Mouse (Mus musculus) embryonic facial prominence, embryonic 13.5 days (tissue): ENCODE measurements around the gene Tmem211. TPM values are rescaled to one million over a fixed set of nuclear protein-coding genes. Genes with fewer than 3 reads are reported as not detected.

Experiments
- ATAC-seq: fragments of 200-750 bp; cut with Nextera tagmentation; 2 replicates; pipeline ENCODE4 v1.8.0; 2017; ENCODE audit warnings: low read depth; ENCODE audit not compliant: insufficient number of reproducible peaks, insufficient read depth, low FRiP score, low TSS enrichment
- H3K27ac ChIP-seq: fragments of 300-500 bp; sonication (generic); 2 replicates; pipeline ENCODE4 v1.5.1; 2015; ENCODE audit warnings: moderate library complexity, mild to moderate bottlenecking, inconsistent platforms
- H3K27me3 ChIP-seq: fragments of 300-500 bp; sonication (generic); 2 replicates; pipeline ENCODE4 v1.6.1; 2015; ENCODE audit warnings: mild to moderate bottlenecking, inconsistent platforms
- H3K36me3 ChIP-seq: fragments of 300-500 bp; sonication (generic); 2 replicates; pipeline ENCODE4 v1.6.1; 2015; ENCODE audit warnings: mild to moderate bottlenecking, inconsistent platforms
- H3K4me1 ChIP-seq: fragments of 300-500 bp; sonication (generic); 2 replicates; pipeline ENCODE4 v1.6.1; 2015; ENCODE audit warnings: inconsistent platforms
- H3K4me2 ChIP-seq: fragments of 300-500 bp; sonication (generic); 2 replicates; pipeline ENCODE4 v1.6.1; 2015; ENCODE audit warnings: moderate library complexity, mild to moderate bottlenecking, inconsistent platforms
- H3K4me3 ChIP-seq: fragments of 300-500 bp; sonication (generic); 2 replicates; pipeline ENCODE4 v1.5.1; 2015; ENCODE audit warnings: mild to moderate bottlenecking, inconsistent platforms
- H3K9ac ChIP-seq: fragments of 300-500 bp; sonication (generic); 2 replicates; pipeline ENCODE4 v1.6.1; 2015; ENCODE audit warnings: mild to moderate bottlenecking, inconsistent platforms
- H3K9me3 ChIP-seq: fragments of 300-500 bp; sonication (generic); 2 replicates; pipeline ENCODE4 v1.6.1; 2016; ENCODE audit warnings: inconsistent platforms
- WGBS: fragments of 180-500 bp; shearing (Covaris S2); methylation state at CpG from one replicate; pipeline ENCODE4 v1.1.7; 2015; ENCODE audit warnings: mixed read lengths; 5-methylcytosine and 5-hydroxymethylcytosine counted together
- polyA plus RNA-seq: library from polyadenylated mRNA; unstranded; fragments of >200 nt; fragmentation: Nextera tagmentation; extraction: Ambion mirVana; gene quantifications from 2 replicates; pipeline ENCODE4 v1.2.1, GENCODE M21; 2015

Tmem211 gene
- 0.61 TPM in 1 of 2 replicates, not detected in the other for polyA plus RNA-seq

DNA sequence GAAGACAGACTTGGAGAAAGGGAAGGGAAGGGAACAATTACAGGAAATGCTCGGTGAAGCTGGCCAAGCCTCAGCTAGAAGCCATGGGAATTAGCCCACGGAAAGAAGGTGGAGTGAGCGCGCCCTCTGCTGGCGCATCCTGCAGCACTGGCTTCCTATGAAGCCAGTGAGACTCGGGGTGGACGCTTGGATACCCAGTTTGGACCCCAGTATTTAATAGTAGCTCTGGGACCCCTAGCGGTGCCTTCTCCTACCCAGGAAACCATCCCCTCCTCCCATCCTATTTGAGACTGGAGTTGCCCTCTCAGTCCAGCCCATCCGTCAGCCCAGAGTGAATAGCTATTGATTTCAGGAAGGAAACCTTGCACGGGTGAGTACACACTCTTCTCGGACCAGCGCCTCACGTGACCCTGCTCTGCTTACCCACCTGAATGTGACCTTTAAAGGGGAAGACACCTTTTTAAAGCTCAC lies at the start of gene Tmem211:
Gene Tmem211 (plus strand): TSS at position 278 of the 471 bp plus-strand sequence.
- Histone ChIP-seq H3K27ac (peak within 1 kb of the TSS; percentile 45), H3K36me3 (no peaks in the 10 kb centered on the region), H3K27me3 (no peaks in the 10 kb centered on the region), H3K4me3 (peak within 1 kb of the TSS; percentile 27), H3K4me2 (peak within 1 kb of the TSS; percentile 57), H3K9me3 (no peaks in the 10 kb centered on the region), H3K9ac (peak within 1 kb of the TSS; percentile 49), H3K4me1 (peaks cover 20% of the 10 kb centered on the region)
- peak; percentile 80 for ATAC-seq
- WGBS: under 1% methylated on average over 13 of the region's 13 CpGs

DNA sequence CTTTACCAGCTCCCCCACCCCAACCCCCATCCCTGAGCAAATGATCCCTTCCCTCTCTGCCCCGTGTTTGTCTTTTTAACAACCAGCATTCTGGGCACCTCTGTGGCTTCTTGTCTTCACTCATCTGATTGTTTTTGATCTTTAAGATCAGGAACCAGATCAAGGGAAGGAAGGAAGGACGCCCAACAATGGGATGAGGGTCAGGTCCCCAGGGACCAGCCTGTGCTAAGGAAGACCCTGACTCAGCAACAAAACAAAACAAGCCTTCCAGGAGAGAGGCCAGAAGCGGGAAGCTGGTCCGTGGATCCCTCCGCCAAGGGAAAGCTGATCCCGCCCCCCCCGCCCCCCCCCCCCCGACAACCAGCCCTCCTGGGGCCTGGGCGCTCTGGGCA lies 47.3 kb upstream of the Tmem211 start:
- Histone ChIP-seq H3K9ac (peak overlapping the region; percentile 67), H3K4me2 (peak overlapping the region; percentile 60), H3K36me3 (no peaks in the 10 kb centered on the region), H3K4me3 (peak overlapping the region; percentile 38), H3K27me3 (no peaks in the 10 kb centered on the region), H3K4me1 (peaks cover 16% of the 10 kb centered on the region), H3K9me3 (no peaks in the 10 kb centered on the region), H3K27ac (peak overlapping the region; percentile 86)
- WGBS: 2% methylated on average over 7 of the region's 9 CpGs
- ATAC-seq: no peak

DNA sequence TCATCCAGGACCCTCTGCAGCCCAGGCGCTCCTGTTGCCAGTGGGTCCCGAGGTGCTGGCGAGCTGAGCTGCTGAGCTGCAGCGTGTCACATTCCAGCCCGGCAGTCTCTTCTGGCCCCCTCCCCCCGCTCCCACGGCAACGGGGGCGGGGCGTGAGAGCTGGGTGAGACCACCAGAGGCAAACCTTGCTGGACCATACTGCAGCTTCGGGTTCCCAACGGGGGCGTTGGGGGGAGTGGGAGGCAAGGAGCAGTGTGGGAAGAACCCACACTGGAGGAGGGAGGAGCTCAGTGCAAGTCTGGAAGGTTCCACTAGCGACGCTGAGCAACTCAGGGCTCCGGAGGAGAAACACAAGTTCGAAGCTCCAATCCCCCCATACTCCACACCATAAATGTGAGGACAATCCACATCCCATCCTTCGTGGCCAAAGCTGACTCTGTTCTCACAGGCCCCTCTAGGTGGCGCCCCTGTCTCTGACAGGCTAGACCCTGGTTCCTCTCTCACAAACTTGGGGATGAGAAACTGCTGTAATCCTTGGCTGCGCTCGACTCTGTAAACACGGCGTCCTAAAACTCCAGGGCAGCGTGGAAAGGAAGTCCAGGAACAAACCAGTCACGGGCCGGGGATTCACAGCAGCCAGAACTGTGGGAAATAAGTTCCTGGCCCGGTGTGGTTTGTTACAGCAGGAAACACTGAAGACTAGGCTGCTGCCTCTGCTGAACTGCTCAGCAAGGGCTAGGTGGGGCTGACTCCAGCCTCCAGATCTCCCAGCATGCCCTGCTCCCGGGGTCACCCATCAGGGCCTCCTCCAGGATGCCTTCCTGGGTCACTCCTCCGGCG lies 46.6 kb upstream of the Tmem211 start:
- H3K36me3 ChIP-seq: no peaks in the 10 kb centered on the region
- H3K9ac ChIP-seq: peak overlapping the region; percentile 67
- H3K4me1 ChIP-seq: peaks cover 16% of the 10 kb centered on the region
- peak; percentile 63 for ATAC-seq
- H3K27me3 ChIP-seq: no peaks in the 10 kb centered on the region
- 3% methylated on average over 30 of the region's 30 CpGs for WGBS
- H3K27ac ChIP-seq: peak overlapping the region; percentile 86
- peak overlapping the region; percentile 38 for H3K4me3 ChIP-seq
- no peaks in the 10 kb centered on the region for H3K9me3 ChIP-seq
- peak overlapping the region; percentile 60 for H3K4me2 ChIP-seq

DNA sequence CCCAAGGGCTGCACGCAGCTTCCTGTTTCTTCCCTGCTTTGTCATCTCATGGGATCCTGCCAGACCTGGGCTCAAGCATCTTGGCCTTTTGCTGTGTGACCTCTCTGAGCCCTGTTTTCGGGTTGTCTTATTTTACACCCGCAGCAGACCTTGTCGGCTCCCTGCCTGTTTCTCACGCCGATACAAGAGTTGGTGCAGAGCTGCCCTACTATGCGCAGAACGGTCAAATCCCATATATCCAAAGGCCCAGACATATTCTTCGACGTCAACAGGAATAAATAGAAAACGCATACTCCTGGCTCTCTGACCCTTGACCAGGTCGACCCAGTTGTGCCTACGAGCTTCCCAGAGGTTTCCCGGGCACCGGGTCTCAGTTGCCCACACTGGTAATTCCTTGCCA lies 46.0 kb upstream of the Tmem211 start:
- Histone ChIP-seq H3K4me3 (peak overlapping the region; percentile 38), H3K9ac (peak overlapping the region; percentile 67), H3K4me1 (peaks cover 16% of the 10 kb centered on the region), H3K27ac (peak overlapping the region; percentile 86), H3K27me3 (no peaks in the 10 kb centered on the region), H3K36me3 (no peaks in the 10 kb centered on the region), H3K9me3 (no peaks in the 10 kb centered on the region), H3K4me2 (peak overlapping the region; percentile 60)
- 81% methylated on average over 15 of the region's 15 CpGs for WGBS
- no peak for ATAC-seq

DNA sequence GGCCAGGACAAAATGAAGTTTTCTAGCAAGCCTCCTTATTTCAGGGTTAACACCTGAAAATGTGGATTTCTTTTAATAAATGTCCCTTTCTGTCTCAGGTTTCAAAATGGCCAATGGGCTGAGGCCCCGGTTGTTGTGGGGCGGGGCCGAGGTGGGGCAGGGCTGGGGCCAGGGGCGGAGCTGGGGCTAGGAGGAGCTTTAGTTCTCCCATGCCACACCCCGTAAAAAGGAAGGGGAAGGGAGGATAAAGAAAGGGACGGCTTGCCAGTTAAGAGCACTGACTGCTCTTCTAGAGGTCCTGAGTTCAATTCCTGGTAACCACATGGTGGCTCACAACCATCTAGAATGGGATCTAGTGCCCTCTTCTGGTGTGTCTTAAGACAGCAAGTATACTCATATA lies 45.3 kb upstream of the Tmem211 start:
- Histone ChIP-seq H3K9ac (no peak overlapping the region), H3K4me1 (peaks cover 16% of the 10 kb centered on the region), H3K4me3 (no peak overlapping the region), H3K27ac (no peak overlapping the region), H3K9me3 (no peaks in the 10 kb centered on the region), H3K36me3 (no peaks in the 10 kb centered on the region), H3K27me3 (no peaks in the 10 kb centered on the region), H3K4me2 (no peak overlapping the region)
- WGBS: 30% methylated on average over 6 of the region's 6 CpGs
- no peak for ATAC-seq

DNA sequence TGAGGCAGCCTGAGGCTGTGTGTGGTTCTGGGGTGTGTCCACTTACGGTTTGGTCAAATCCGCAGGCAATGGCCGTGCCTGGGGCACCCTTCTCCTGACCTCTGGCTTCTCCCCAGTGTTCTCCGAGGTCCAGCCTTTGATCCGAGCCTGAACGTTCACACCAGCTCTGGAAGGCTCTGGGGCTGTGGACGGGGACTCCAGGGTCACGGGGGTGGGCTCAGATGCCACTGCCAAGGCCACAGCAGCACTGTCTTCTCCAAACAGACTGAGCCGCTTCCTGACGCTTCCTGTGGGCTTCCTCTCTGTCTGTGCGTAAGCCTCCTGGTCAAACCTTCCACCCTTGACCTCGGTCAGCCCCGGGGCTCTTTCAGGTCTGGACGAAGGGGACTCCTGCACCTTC lies 36.2 kb upstream of the Tmem211 start:
- ATAC-seq: no peak
- Histone ChIP-seq H3K36me3 (no peaks in the 10 kb centered on the region), H3K9me3 (no peaks in the 10 kb centered on the region), H3K27me3 (no peaks in the 10 kb centered on the region), H3K27ac (no peak overlapping the region), H3K9ac (no peak overlapping the region; the same call in 1 of the 2 replicates), H3K4me2 (no peak overlapping the region), H3K4me1 (peaks cover 11% of the 10 kb centered on the region), H3K4me3 (no peak overlapping the region)
- WGBS: 67% methylated on average over 14 of the region's 14 CpGs

DNA sequence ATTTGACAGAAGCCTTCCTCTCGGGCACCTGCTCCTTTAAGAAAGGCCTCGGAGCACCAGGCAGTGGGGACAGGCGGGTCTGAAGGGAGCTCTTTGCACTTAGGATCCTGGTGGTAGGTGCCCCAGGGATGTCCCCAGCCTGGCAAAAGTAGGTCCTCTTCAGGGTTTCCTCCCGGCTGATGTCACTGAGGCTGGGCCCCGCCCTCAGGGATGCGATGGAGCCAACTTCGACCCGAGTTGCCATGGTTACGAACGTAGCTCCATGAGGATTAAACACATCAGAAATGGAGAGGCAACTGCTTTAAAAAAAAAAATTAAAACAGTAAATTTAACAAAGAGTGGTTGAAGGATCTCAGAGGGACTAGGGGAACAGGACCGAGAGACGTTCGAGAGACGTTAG lies 34.8 kb upstream of the Tmem211 start:
- no peak overlapping the region for H3K4me2 ChIP-seq
- H3K27me3 ChIP-seq: no peaks in the 10 kb centered on the region
- no peak overlapping the region for H3K4me3 ChIP-seq
- no peak overlapping the region for H3K9ac ChIP-seq
- H3K9me3 ChIP-seq: no peaks in the 10 kb centered on the region
- peaks cover 18% of the 10 kb centered on the region for H3K4me1 ChIP-seq
- no peak for ATAC-seq
- H3K27ac ChIP-seq: no peak overlapping the region
- no peaks in the 10 kb centered on the region for H3K36me3 ChIP-seq
- 79% methylated on average over 14 of the region's 14 CpGs for WGBS

DNA sequence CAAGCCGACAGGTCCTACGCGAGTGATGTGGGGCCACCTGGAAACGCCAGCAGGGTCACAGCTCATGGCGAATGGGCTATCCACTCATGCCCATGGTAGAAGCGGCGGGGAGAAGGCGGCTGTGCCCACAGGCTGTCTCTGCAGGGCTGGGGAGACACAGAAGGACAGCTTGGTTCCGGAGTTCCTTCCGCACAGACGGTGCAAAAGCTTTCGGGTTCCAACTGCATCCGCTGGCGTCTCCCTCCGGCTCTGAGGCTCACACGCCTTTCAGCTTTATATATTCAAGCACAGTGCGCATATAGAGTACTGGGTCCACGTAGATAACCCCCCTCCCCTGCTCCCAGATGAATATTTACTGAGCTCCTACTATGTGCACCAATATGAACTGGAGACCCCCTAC lies 32.9 kb upstream of the Tmem211 start:
- H3K4me3 ChIP-seq: no peak overlapping the region
- H3K27me3 ChIP-seq: no peaks in the 10 kb centered on the region
- no peaks in the 10 kb centered on the region for H3K36me3 ChIP-seq
- H3K4me2 ChIP-seq: no peak overlapping the region
- H3K4me1 ChIP-seq: peaks cover 21% of the 10 kb centered on the region
- 91% methylated on average over 18 of the region's 18 CpGs for WGBS
- ATAC-seq: no peak
- H3K27ac ChIP-seq: no peak overlapping the region
- no peak overlapping the region for H3K9ac ChIP-seq
- no peaks in the 10 kb centered on the region for H3K9me3 ChIP-seq

DNA sequence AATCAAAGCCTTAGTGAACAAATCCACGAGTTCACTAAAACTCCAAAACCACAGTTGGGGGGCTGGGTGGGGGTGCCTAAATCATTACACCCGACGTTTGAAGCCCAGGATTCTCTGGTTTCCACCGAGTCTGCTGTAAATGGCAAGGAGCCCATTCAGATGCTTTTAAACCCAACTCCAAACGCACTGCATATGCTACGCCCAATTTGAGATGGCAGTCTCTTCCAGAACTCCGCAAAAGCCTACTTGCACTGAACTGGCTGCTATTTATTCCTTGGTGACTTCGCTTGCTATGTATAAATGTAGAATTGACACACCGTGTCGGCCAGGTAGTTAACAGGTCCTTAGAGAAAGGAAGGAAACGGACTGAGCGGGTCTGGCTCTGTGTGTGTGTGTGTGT lies 31.3 kb upstream of the Tmem211 start:
- peaks cover 21% of the 10 kb centered on the region for H3K4me1 ChIP-seq
- ATAC-seq: no peak
- WGBS: 56% methylated on average over 12 of the region's 12 CpGs
- no peak overlapping the region for H3K4me3 ChIP-seq
- no peaks in the 10 kb centered on the region for H3K27me3 ChIP-seq
- no peak overlapping the region for H3K9ac ChIP-seq
- H3K4me2 ChIP-seq: no peak overlapping the region
- no peak overlapping the region for H3K27ac ChIP-seq
- no peaks in the 10 kb centered on the region for H3K9me3 ChIP-seq
- no peaks in the 10 kb centered on the region for H3K36me3 ChIP-seq

DNA sequence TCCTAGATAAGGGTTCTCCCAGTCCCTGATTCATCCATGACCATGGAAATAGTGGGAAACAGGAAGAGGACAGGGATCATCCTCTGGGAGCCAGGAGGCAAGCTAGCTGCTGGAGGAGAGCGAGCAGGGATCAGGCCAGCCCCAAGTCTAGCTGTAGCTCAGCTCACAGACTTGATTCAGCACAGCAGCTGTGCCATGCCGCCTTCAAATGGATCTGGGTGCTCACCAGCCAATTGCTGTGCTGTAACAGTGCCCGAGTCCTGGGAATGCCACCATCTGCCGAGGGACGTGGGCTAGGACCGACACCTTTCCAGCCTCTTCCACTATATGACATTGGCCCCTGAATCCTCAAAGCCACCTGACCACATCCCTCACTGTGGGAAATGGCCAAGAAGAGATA lies 30.8 kb upstream of the Tmem211 start:
- Histone ChIP-seq H3K9me3 (no peaks in the 10 kb centered on the region), H3K4me3 (no peak overlapping the region), H3K4me1 (peaks cover 21% of the 10 kb centered on the region), H3K9ac (no peak overlapping the region), H3K27ac (peak overlapping the region; percentile 44; the same call in 1 of the 2 replicates), H3K27me3 (no peaks in the 10 kb centered on the region), H3K4me2 (no peak overlapping the region), H3K36me3 (no peaks in the 10 kb centered on the region)
- 90% methylated on average over 6 of the region's 6 CpGs for WGBS
- no peak for ATAC-seq

DNA sequence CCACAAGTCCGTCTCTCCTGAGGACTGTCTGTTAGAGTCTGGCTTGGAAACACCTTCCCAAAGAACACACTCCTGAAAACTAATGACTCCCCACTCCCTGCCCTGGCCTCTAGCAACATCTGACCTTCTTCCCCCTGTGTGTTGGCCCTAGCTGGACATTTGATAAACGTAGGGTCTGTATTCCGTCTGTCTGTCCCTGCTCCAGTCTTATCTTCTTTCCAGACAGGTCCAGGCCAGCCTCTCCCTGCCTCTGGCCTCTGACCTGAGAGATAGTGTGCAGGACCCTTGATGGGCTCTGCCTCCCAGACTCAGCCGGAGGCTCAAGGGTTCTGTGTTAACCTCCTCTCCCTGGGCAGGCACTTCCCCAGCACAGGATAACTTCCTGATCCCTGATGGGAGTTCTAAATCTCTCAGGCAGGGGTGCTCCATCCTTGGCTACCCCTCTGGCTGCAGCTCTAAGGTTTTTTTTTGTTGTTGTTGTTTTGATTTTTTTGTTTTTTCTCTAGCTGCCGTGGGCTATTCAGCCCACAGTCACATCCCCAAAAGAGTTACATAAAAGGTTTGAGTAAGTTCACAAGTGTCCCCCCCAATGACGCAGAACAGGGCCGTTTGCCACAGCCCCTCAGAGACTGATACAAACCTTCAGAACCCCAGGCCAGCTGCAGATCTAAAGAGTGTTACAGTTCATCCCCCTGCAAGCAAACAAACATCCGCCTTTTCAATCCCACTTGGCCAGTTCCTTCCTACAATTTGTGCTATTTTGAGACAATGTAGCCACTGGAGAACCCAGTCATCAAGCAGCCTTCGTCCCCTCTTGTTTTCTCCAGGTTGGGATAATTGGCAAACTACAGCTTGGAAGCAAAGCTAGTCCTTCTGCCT lies 29.6 kb upstream of the Tmem211 start:
- no peaks in the 10 kb centered on the region for H3K9me3 ChIP-seq
- H3K27ac ChIP-seq: peak overlapping the region; percentile 44; the same call in 1 of the 2 replicates
- 58% methylated on average over 9 of the region's 9 CpGs for WGBS
- ATAC-seq: no peak
- no peak overlapping the region for H3K4me3 ChIP-seq
- no peaks in the 10 kb centered on the region for H3K27me3 ChIP-seq
- H3K36me3 ChIP-seq: no peaks in the 10 kb centered on the region
- H3K9ac ChIP-seq: no peak overlapping the region
- no peak overlapping the region for H3K4me2 ChIP-seq
- H3K4me1 ChIP-seq: peaks cover 21% of the 10 kb centered on the region
